Mouse (Mus musculus): ENCODE measurements around the gene Gsdma2.

- no peak for TF ChIP-seq GATA1 (IDR thresholded peaks at IDR 0.05; ENCODE audit: borderline replicate concordance, low read length)
- no peak for TF ChIP-seq CTCF (IDR thresholded peaks at IDR 0.05; ENCODE audit: low read depth, low read length)
- TF ChIP-seq TAL1 (conservative IDR thresholded peaks at IDR 0.05; ENCODE audit: low read depth, low read length), result no peak
- TF ChIP-seq POLR2AphosphoS5 (IDR thresholded peaks at IDR 0.05; ENCODE audit: insufficient replicate concordance, low read depth, low read length), result no peak
- no peak for TF ChIP-seq GATA2 (IDR thresholded peaks at IDR 0.05; ENCODE audit: borderline replicate concordance, low read depth, low read length)
Observed at GRCm38 (mm10) chr11:98625611-98626410, 20.7 kb upstream of the Gsdma2 start, which contains the start of the genes Gm12355 and Gsdma3.
